Mouse (Mus musculus) small intestine, adult 2 months (tissue): ENCODE results near the gene Gm11541.

ENCODE experiments used
- CTCF ChIP-seq: fragments of 200-500 bp; IDR thresholded peaks from 2 replicates; pipeline ENCODE4 v1.5.1; 2012; ENCODE audit warnings: low read depth, mild to moderate bottlenecking, control low read depth, inconsistent platforms, low read length, moderate library complexity, mixed read lengths; ENCODE audit not compliant: insufficient replicate concordance, insufficient read length; ENCODE audit errors: extremely low read depth
- POLR2A ChIP-seq: fragments of 200-500 bp; IDR thresholded peaks from 2 replicates; pipeline ENCODE4 v1.6.1; 2012; ENCODE audit warnings: low read depth, mild to moderate bottlenecking, control low read depth, inconsistent platforms, low read length, moderate library complexity

- TF ChIP-seq CTCF (no peak), POLR2A (peak; percentile 69; the same call in 1 of the 2 replicates)
Observed at GRCm38 (mm10) chr11:94653663-94654436, 50.4 kb downstream of the Gm11541 start, which contains the start of the genes Mrpl27 and Eme1.
